Mouse (Mus musculus): ENCODE measurements around the gene Kif5a. TPM values are rescaled to one million over a fixed set of nuclear protein-coding genes. Genes with fewer than 3 reads are reported as not detected.
A peak's percentile ranks its signal among the peaks of the same experiment; 100 is the strongest.

Gene Kif5a
- total and polyA plus RNA-seq, 2 experiments from 2014 or later: 84.0 to 223 TPM

DNA sequence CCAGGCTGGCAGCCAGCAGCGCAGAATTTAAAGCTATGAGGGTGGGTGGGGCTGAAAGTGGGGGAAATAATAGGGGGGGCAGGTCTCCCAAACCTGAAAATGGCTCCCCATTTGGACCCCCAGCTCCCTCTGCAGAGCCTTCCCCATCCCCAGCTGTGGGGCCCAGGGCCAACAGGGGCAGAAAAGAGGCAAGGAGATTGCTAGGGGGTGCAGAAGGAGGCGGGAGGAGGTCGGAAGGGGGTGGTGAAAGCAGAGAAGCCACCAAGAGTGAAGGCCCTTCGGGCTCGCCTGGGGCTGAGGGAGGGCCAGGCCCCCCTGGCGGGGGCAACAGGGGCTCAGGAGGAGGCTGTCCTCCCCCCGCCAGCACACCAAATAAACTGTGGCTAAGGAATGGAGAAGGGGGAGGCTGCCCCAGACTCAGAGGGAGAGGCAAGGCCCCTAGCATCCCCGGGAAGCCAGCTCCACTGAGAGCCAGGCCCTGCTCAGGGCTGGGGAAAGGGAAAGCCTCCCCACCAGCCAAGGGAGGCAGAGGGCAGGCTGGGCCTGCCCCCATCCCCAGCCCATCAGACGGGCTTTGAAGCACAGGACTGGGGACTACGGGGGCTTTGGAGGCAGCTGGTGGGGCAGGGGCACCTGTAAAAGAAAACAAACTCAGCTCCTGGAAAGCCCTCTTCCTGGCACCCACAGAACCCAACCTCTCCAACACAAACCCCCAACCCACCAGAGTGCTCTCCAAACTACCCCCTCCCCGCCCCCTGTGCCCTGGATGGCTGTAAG is 21.8 kb upstream of the Kif5a start:
- ATAC-seq (no peak), DNase-seq (no peak)
- H3K9ac ChIP-seq: no peak overlapping the region
- H3K4me1 ChIP-seq (ENCODE audit: insufficient read depth): peaks cover 13% of the 10 kb centered on the region; the same call in 1 of the 2 replicates
- TF ChIP-seq CTCF (IDR thresholded peaks at IDR 0.05; ENCODE audit: low read depth): no peak
- no peaks in the 10 kb centered on the region for H3K9me3 ChIP-seq (ENCODE audit: low read length)
- 73% methylated on average over 11 of the region's 11 CpGs for WGBS
- H3K27me3 ChIP-seq (ENCODE audit: insufficient read depth, low read length): no peaks in the 10 kb centered on the region
- H3K27ac ChIP-seq (ENCODE audit: low read depth, low read length): no peak overlapping the region
- no peak overlapping the region for H3K4me2 ChIP-seq (ENCODE audit: low read depth)
- no peak overlapping the region for H3K4me3 ChIP-seq (ENCODE audit: low read depth, low read length)
- peaks cover 66% of the 10 kb centered on the region for H3K36me3 ChIP-seq (ENCODE audit: insufficient read depth)

GRCm38 (mm10) chr10:127284105-127284622 is 21.0 kb upstream of the Kif5a start:
- no peak for TF ChIP-seq CTCF (IDR thresholded peaks at IDR 0.05; ENCODE audit: low read depth)
- H3K36me3 ChIP-seq (ENCODE audit: insufficient read depth): peaks cover 69% of the 10 kb centered on the region
- H3K9ac ChIP-seq: no peak overlapping the region
- no peak overlapping the region for H3K4me2 ChIP-seq (ENCODE audit: low read depth)
- H3K4me3 ChIP-seq (ENCODE audit: low read depth, low read length): no peak overlapping the region
- no peak overlapping the region for H3K27ac ChIP-seq (ENCODE audit: low read depth, low read length)
- H3K9me3 ChIP-seq (ENCODE audit: low read length): no peaks in the 10 kb centered on the region
- no peak for ATAC-seq
- H3K27me3 ChIP-seq (ENCODE audit: insufficient read depth, low read length): no peaks in the 10 kb centered on the region
- WGBS: 87% methylated on average over 7 of the region's 7 CpGs
- DNase-seq: no peak
- peaks cover 13% of the 10 kb centered on the region; the same call in 1 of the 2 replicates for H3K4me1 ChIP-seq (ENCODE audit: insufficient read depth)

DNA sequence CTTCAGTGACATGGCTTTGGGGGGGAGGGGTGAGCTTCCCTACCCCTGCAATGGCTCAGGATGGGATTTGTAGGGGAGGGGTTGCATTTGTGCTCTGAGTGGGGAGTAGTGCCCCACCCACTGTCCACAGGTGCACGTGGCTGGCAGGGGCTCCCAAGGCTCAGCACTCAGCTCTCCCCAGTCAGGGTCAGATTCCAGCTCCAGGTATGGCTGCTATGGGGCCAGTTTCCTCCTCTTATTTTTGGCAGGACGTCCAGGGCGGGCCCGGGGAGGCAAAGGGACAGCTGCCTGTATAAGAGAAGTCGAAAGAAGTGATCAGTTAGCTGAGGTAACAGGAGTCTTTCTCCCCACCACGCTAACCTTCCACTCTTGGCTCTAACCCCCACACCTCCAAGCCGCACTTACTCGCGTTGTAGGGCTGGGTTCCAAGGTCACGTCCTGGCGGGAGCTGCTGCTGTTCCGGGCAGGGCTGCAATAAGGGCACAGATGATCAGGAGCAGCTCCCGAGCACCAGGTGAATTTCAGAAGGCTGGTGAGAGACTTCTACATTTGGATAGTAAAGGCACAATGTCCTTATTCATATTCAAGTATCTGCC is 19.6 kb upstream of the Kif5a start:
- TF ChIP-seq CTCF (IDR thresholded peaks at IDR 0.05; ENCODE audit: low read depth): no peak
- H3K27me3 ChIP-seq (ENCODE audit: insufficient read depth, low read length): no peaks in the 10 kb centered on the region
- peaks cover 11% of the 10 kb centered on the region; the same call in 1 of the 2 replicates for H3K4me1 ChIP-seq (ENCODE audit: insufficient read depth)
- DNase-seq (no peak), ATAC-seq (no peak)
- H3K9me3 ChIP-seq (ENCODE audit: low read length): no peaks in the 10 kb centered on the region
- H3K4me2 ChIP-seq (ENCODE audit: low read depth): no peak overlapping the region
- H3K36me3 ChIP-seq (ENCODE audit: insufficient read depth): peaks cover 82% of the 10 kb centered on the region
- no peak overlapping the region for H3K9ac ChIP-seq
- no peak overlapping the region for H3K4me3 ChIP-seq (ENCODE audit: low read depth, low read length)
- 81% methylated on average over 13 of the region's 13 CpGs for WGBS
- H3K27ac ChIP-seq (ENCODE audit: low read depth, low read length): no peak overlapping the region

DNA sequence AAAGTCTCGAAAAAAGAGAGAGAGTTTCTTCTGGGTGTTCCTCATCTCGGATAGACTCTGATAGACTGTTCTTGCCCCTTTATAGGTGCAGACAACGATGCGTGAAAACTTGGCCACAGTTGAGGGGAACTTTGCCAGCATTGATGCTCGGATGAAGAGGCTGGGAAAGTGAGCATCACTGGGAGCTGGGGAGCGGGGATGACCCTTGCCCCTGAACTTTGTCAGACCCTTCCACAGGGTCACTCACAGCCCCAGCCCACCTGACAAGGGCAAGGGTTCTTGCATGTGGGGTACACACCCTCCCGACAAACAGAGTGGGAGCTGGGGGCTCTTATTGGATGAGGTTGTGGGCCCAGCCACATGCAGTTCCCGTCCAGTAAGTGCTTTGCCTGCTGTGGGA is 18.2 kb upstream of the Kif5a start:
- no peak overlapping the region for H3K4me3 ChIP-seq (ENCODE audit: low read depth, low read length)
- H3K4me2 ChIP-seq (ENCODE audit: low read depth): no peak overlapping the region
- no peak overlapping the region for H3K27ac ChIP-seq (ENCODE audit: low read depth, low read length)
- WGBS: 77% methylated on average over 8 of the region's 8 CpGs
- ATAC-seq: no peak
- peaks cover 92% of the 10 kb centered on the region for H3K36me3 ChIP-seq (ENCODE audit: insufficient read depth)
- H3K9me3 ChIP-seq (ENCODE audit: low read length): no peaks in the 10 kb centered on the region
- H3K27me3 ChIP-seq (ENCODE audit: insufficient read depth, low read length): no peaks in the 10 kb centered on the region
- no peak for DNase-seq
- no peaks in the 10 kb centered on the region for H3K4me1 ChIP-seq (ENCODE audit: insufficient read depth)
- no peak overlapping the region for H3K9ac ChIP-seq
- TF ChIP-seq CTCF (IDR thresholded peaks at IDR 0.05; ENCODE audit: low read depth): no peak

DNA sequence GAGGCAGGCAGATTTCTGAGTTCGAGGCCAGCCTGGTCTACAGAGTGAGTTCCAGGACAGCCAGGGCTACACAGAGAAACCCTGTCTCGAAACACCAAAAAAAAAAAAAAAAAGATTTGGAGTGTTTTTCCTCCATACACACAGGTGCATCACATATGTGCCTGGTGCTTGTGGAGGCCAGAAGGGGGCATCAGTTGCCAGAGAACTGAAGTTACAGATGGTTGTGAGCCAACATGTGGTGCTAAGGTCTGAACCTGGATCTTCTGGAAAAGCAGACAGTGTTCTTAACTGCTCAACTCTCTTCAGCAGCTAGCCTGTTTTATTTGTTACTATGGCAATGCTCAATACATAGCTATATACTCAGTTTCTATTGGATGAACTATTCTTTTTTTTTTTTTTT is 16.6 kb upstream of the Kif5a start:
- 83% methylated on average over 2 of the region's 2 CpGs for WGBS
- Histone ChIP-seq H3K27ac (ENCODE audit: low read depth, low read length) (no peak overlapping the region), H3K36me3 (ENCODE audit: insufficient read depth) (peaks cover 91% of the 10 kb centered on the region)

GRCm38 (mm10) chr10:127274261-127275022 is 11.3 kb upstream of the Kif5a start:
- H3K36me3 ChIP-seq (ENCODE audit: insufficient read depth): peaks cover 87% of the 10 kb centered on the region
- no peak for TF ChIP-seq CTCF (IDR thresholded peaks at IDR 0.05; ENCODE audit: low read depth)
- ATAC-seq: no peak

More for the DNA sequence above, 16.6 kb upstream of the Kif5a start:
- Histone ChIP-seq H3K9me3 (ENCODE audit: low read length) (no peaks in the 10 kb centered on the region), H3K9ac (no peak overlapping the region), H3K4me1 (ENCODE audit: insufficient read depth) (no peaks in the 10 kb centered on the region), H3K4me3 (ENCODE audit: low read depth, low read length) (no peak overlapping the region), H3K27me3 (ENCODE audit: insufficient read depth, low read length) (no peaks in the 10 kb centered on the region), H3K4me2 (ENCODE audit: low read depth) (no peak overlapping the region)
- peak; percentile 16; the same call in 1 of the 2 replicates for TF ChIP-seq CTCF (IDR thresholded peaks at IDR 0.05; ENCODE audit: low read depth)
- peak; percentile 54; the same call in 1 of the 2 replicates for ATAC-seq
- no peak for DNase-seq

More at GRCm38 (mm10) chr10:127274261-127275022, 11.3 kb upstream of the Kif5a start:
- H3K4me1 ChIP-seq (ENCODE audit: insufficient read depth): no peaks in the 10 kb centered on the region
- 88% methylated on average over 11 of the region's 11 CpGs for WGBS
- DNase-seq: no peak
- no peak overlapping the region for H3K27ac ChIP-seq (ENCODE audit: low read depth, low read length)
- no peak overlapping the region for H3K9ac ChIP-seq
- H3K27me3 ChIP-seq (ENCODE audit: insufficient read depth, low read length): no peaks in the 10 kb centered on the region
- no peaks in the 10 kb centered on the region for H3K9me3 ChIP-seq (ENCODE audit: low read length)
- H3K4me3 ChIP-seq (ENCODE audit: low read depth, low read length): no peak overlapping the region
- H3K4me2 ChIP-seq (ENCODE audit: low read depth): no peak overlapping the region

Data from forebrain, postnatal 0 days (tissue).